Mouse (Mus musculus): ENCODE measurements around the gene Mex3b. TPM values are rescaled to one million over a fixed set of nuclear protein-coding genes. Genes with fewer than 3 reads are reported as not detected.
A peak's percentile ranks its signal among the peaks of the same experiment; 100 is the strongest.

The Mex3b gene
- polyA plus RNA-seq, 2 experiments, result 0.48 to 1.4 TPM

- DNase-seq (ENCODE audit: low read depth in 3 of 3, low spot score in 3 of 3) (no peak), ATAC-seq (ENCODE audit: insufficient read depth) (no peak)
- H3K9me3 ChIP-seq (ENCODE audit: control insufficient read depth, low read length), result no peaks in the 10 kb centered on the region
- no peaks in the 10 kb centered on the region for H3K4me1 ChIP-seq (replicated peaks; ENCODE audit: control insufficient read depth in 2 of 2, insufficient read depth in 2 of 2, low read length in 1 of 2)
- H3K36me3 ChIP-seq (replicated peaks; ENCODE audit: control insufficient read depth, insufficient read depth, low read depth), result no peaks in the 10 kb centered on the region
- no peak overlapping the region for H3K4me3 ChIP-seq (ENCODE audit: insufficient read depth in 1 of 2, low read depth in 2 of 2, low read length in 2 of 2)
- no peak overlapping the region for H3K27ac ChIP-seq
- 53% methylated on average over 2 of the region's 2 CpGs for WGBS (ENCODE audit: insufficient replicate concordance)
- no peak overlapping the region for H3K9ac ChIP-seq (replicated peaks)
- H3K4me2 ChIP-seq (ENCODE audit: low read depth), result no peak overlapping the region
- peaks cover 10% of the 10 kb centered on the region for H3K27me3 ChIP-seq (ENCODE audit: control insufficient read depth, insufficient read depth, low read length)
- TF ChIP-seq CTCF (IDR thresholded peaks at IDR 0.05; ENCODE audit: low read depth) (no peak), EP300 (IDR thresholded peaks at IDR 0.05; ENCODE audit: low read depth) (no peak)
Measured at GRCm38 (mm10) chr7:82860626-82861025, 6.5 kb upstream of the Mex3b start.

DNA sequence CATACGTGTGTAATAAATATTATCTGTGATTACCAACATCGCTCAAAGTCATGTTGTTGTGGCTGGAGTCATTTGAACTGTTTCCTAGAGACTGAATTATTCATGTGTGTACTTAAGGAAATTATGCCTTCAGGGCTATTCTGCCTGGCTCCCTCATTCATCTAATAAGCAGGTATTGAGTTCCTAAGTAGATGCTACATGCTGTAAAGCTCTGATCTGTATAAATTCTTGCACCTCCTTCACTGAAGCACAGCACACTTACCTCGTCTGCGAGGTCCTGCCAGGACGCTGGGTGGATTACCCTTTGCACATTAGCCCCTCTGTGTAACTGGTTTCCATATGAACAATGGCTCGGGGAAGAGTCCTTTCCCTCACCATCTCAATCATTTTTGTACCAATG is 3.8 kb upstream of the Mex3b start:
- Histone ChIP-seq H3K36me3 (replicated peaks; ENCODE audit: control insufficient read depth, insufficient read depth, low read depth) (no peaks in the 10 kb centered on the region), H3K9me3 (ENCODE audit: control insufficient read depth, low read length) (no peaks in the 10 kb centered on the region), H3K27ac (no peak overlapping the region), H3K9ac (replicated peaks) (no peak overlapping the region), H3K4me2 (ENCODE audit: low read depth) (no peak overlapping the region), H3K4me3 (ENCODE audit: insufficient read depth in 1 of 2, low read depth in 2 of 2, low read length in 2 of 2) (no peak overlapping the region), H3K4me1 (replicated peaks; ENCODE audit: control insufficient read depth in 2 of 2, insufficient read depth in 2 of 2, low read length in 1 of 2) (no peaks in the 10 kb centered on the region), H3K27me3 (ENCODE audit: control insufficient read depth, insufficient read depth, low read length) (peaks cover 21% of the 10 kb centered on the region)
- WGBS (ENCODE audit: insufficient replicate concordance), result 63% methylated on average over 6 of the region's 6 CpGs
- DNase-seq (ENCODE audit: low read depth in 3 of 3, low spot score in 3 of 3) (no peak), ATAC-seq (ENCODE audit: insufficient read depth) (no peak)
- TF ChIP-seq EP300 (IDR thresholded peaks at IDR 0.05; ENCODE audit: low read depth), result no peak
- TF ChIP-seq CTCF (IDR thresholded peaks at IDR 0.05; ENCODE audit: low read depth), result no peak

GRCm38 (mm10) chr7:82864260-82864990 is 2.7 kb upstream of the Mex3b start:
- Histone ChIP-seq H3K4me2 (ENCODE audit: low read depth) (no peak overlapping the region), H3K27ac (no peak overlapping the region), H3K4me3 (ENCODE audit: insufficient read depth in 1 of 2, low read depth in 2 of 2, low read length in 2 of 2) (no peak overlapping the region), H3K9ac (replicated peaks) (no peak overlapping the region), H3K27me3 (ENCODE audit: control insufficient read depth, insufficient read depth, low read length) (peaks cover 32% of the 10 kb centered on the region), H3K9me3 (ENCODE audit: control insufficient read depth, low read length) (no peaks in the 10 kb centered on the region), H3K4me1 (replicated peaks; ENCODE audit: control insufficient read depth in 2 of 2, insufficient read depth in 2 of 2, low read length in 1 of 2) (no peaks in the 10 kb centered on the region), H3K36me3 (replicated peaks; ENCODE audit: control insufficient read depth, insufficient read depth, low read depth) (no peaks in the 10 kb centered on the region)
- no peak for DNase-seq (ENCODE audit: low read depth in 3 of 3, low spot score in 3 of 3)
- no peak for ATAC-seq (ENCODE audit: insufficient read depth)
- TF ChIP-seq EP300 (IDR thresholded peaks at IDR 0.05; ENCODE audit: low read depth) (no peak), CTCF (IDR thresholded peaks at IDR 0.05; ENCODE audit: low read depth) (no peak)
- 49% methylated on average over 8 of the region's 8 CpGs for WGBS (ENCODE audit: insufficient replicate concordance)

DNA sequence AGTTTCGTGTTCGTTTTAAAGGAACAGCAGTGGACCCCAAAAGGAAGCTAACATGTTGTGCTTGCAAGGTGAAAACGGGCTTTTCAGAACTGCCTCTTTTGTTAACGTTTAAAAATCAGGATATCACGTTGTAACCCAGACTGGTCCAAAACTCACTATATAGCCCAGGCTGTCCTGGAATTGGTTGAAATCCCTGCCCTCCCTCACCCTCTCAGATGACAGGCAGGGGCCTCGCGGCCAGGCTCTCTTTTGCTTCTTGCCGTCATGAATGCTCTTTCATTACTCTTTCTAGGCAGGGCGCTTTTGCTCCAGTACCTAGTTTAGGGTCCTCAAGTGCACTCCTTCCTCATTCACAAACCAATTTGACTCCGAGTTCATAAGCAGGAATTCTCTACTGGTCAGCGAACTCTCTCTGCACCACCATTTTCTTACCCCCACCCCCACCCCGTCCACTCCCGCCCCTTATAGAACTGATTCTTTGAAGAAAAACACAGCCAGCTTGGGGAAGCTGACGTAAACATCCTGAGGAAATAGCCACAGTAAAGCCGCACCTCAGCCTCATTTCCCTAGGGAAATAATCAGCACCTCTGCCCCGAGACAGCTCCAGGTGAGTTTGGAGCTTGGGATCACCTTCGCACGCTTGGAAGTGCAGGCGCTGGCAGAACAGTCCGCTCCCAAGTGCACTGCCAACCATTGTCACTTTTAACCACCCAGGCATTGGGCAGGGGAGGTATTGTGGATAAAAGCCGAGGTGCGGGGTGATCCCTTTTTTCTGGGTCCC is 2.0 kb upstream of the Mex3b start:
- Histone ChIP-seq H3K4me3 (ENCODE audit: insufficient read depth in 1 of 2, low read depth in 2 of 2, low read length in 2 of 2) (peak overlapping the region; percentile 54 to 75), H3K4me1 (replicated peaks; ENCODE audit: control insufficient read depth in 2 of 2, insufficient read depth in 2 of 2, low read length in 1 of 2) (no peaks in the 10 kb centered on the region), H3K9me3 (ENCODE audit: control insufficient read depth, low read length) (no peaks in the 10 kb centered on the region), H3K27ac (no peak overlapping the region), H3K36me3 (replicated peaks; ENCODE audit: control insufficient read depth, insufficient read depth, low read depth) (no peaks in the 10 kb centered on the region), H3K9ac (replicated peaks) (peak overlapping the region; percentile 15), H3K27me3 (ENCODE audit: control insufficient read depth, insufficient read depth, low read length) (peaks cover 39% of the 10 kb centered on the region), H3K4me2 (ENCODE audit: low read depth) (peak overlapping the region; percentile 76)
- TF ChIP-seq CTCF (IDR thresholded peaks at IDR 0.05; ENCODE audit: low read depth), result no peak
- no peak for TF ChIP-seq EP300 (IDR thresholded peaks at IDR 0.05; ENCODE audit: low read depth)
- ATAC-seq (ENCODE audit: insufficient read depth) (no peak), DNase-seq (ENCODE audit: low read depth in 3 of 3, low spot score in 3 of 3) (no peak)
- WGBS (ENCODE audit: insufficient replicate concordance), result 2% methylated on average over 22 of the region's 22 CpGs

DNA sequence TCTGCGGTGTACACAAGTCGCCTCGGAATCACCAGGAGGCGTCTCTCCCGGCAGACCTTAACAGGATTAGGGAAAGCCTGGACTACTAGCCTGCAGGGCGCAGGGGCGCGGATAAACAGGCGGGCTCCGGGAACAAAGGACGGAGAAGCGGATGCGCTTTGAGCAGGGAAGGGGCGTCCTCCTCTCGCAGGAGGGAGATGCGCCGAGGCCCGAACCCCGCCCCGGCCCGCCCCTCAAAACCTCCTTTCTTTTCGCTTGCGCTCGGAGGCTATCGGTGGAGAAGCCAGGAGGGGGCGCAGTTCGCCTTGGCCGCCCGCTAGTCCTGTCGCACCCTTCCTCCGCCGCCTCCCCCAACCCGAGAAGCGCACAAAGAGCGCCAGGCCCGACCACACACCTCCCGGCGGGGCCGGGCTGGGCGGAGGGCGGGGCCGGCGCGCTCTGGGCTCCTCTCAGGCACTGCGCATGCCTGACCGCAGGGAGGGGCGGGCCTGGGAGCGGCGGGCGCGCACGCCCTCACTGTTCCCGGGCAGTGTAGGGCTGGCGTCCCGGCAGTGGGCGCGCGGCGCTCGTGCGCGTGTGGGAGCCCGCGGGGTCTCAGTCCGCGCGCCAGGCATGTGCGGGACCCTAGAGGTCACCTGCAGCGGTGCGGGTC is 1.2 kb upstream of the Mex3b start:
- under 1% methylated on average over 70 of the region's 70 CpGs for WGBS (ENCODE audit: insufficient replicate concordance)
- H3K4me2 ChIP-seq (ENCODE audit: low read depth), result peak overlapping the region; percentile 76
- TF ChIP-seq EP300 (IDR thresholded peaks at IDR 0.05; ENCODE audit: low read depth) (no peak), CTCF (IDR thresholded peaks at IDR 0.05; ENCODE audit: low read depth) (peak; percentile 69)
- H3K4me3 ChIP-seq (ENCODE audit: insufficient read depth in 1 of 2, low read depth in 2 of 2, low read length in 2 of 2), result peak overlapping the region; percentile 54 to 75
- H3K4me1 ChIP-seq (replicated peaks; ENCODE audit: control insufficient read depth in 2 of 2, insufficient read depth in 2 of 2, low read length in 1 of 2), result no peaks in the 10 kb centered on the region
- no peaks in the 10 kb centered on the region for H3K9me3 ChIP-seq (ENCODE audit: control insufficient read depth, low read length)
- H3K27ac ChIP-seq, result no peak overlapping the region
- peaks cover 40% of the 10 kb centered on the region for H3K27me3 ChIP-seq (ENCODE audit: control insufficient read depth, insufficient read depth, low read length)
- peak; percentile 87 for ATAC-seq (ENCODE audit: insufficient read depth)
- no peaks in the 10 kb centered on the region for H3K36me3 ChIP-seq (replicated peaks; ENCODE audit: control insufficient read depth, insufficient read depth, low read depth)
- peak; percentile 69 to 77 (median 72) for DNase-seq (ENCODE audit: low read depth in 3 of 3, low spot score in 3 of 3)
- H3K9ac ChIP-seq (replicated peaks), result peak overlapping the region; percentile 42

All from liver, embryonic 14.5 days (tissue).